Mouse (Mus musculus) megakaryocyte, adult 5-6 weeks (primary cell): ENCODE data around the gene Ifrd2. TPM values are rescaled to one million over a fixed set of nuclear protein-coding genes. Genes with fewer than 3 reads are reported as not detected.
"Not testable (repeated sequence)": the region's sequence is repeated elsewhere in the genome, so short reads cannot be mapped to it uniquely, and the experiment has no call there.

ENCODE experiments used
- ATAC-seq: 2 replicates; pipeline ENCODE4 v1.8.0; 2016; ENCODE audit warnings: mild to moderate bottlenecking, inconsistent platforms; ENCODE audit not compliant: poor library complexity, severe bottlenecking
- total RNA-seq, 2 experiments: library from RNA; stranded (forward) in 1 of 2; stranded (reverse) in 1 of 2; fragments of 153-499, 151-499 nt in 1 of 2; fragments of 221-1000, 200-1000 nt in 1 of 2; gene quantifications; 2 replicates each; pipeline versions ENCODE4 v1.2.3 to v1.2.4; 2015 to 2017

Gene Ifrd2
- total RNA-seq, 2 experiments from 2014 or later: 6.8 to 9.9 TPM

- peak; percentile 25 for ATAC-seq
These were observed 36.1 kb upstream of the Ifrd2 start, which contains the start of gene Rassf1 for GRCm38 (mm10) chr9:107551117-107551889. Gene Rassf1, plus strand, starts transcription at chr9:107551555.

DNA sequence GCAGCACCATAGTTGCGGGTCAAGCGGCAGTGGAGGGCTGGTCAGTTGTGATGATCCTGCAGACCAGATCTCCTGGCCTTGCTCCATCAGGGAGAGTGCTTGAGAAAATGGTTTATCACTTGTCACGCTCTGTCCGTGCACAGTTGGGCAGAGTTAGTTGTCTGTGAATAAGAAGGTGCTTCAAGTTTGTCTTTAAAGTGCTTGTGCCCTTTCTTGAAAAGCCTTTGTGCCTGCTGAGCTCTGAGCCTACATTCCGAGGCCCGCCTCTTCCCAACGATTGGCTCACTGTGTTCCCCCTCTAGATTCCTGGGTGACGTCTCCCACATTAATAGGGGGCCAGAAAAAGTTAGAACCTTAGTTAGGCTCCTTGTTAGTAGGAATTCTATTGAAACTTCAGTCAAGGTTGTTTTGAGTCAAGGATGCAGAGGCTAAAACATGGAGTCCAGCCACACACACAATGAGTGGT lies 35.5 kb upstream of the Ifrd2 start:
- no peak for ATAC-seq

DNA sequence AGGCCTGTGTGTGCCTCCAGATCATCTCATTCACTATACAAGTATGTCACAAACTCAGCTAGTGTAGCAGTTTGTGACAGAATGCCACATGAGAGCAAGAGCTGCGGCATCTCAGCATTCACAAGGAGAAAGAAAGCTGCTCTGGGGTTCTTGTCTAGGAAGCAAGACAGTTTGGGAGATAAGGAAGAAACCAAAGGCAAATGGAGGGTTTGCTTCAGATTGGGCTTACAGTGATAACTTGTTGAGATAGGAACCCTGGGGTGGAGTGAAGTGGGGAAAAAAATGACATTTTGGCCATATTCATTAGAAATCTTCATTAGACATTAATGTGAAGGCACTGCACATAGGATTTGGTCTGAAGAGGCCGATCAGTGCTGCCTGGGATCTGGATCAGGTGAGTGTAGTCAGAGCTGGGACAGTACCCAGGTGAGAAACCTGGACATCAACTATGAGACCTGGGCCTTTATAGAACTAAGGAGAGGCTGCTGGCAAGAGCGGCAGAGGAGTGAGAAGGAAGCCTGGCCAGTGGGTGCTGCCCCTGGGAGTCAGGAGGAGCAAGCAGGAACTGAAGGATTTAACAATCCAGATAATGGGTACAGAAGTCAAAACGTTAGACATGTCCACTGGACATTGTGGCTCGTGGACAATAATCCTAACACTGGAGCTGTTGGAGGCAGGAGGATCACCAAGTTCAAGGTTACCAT lies 34.6 kb upstream of the Ifrd2 start:
- no peak for ATAC-seq

DNA sequence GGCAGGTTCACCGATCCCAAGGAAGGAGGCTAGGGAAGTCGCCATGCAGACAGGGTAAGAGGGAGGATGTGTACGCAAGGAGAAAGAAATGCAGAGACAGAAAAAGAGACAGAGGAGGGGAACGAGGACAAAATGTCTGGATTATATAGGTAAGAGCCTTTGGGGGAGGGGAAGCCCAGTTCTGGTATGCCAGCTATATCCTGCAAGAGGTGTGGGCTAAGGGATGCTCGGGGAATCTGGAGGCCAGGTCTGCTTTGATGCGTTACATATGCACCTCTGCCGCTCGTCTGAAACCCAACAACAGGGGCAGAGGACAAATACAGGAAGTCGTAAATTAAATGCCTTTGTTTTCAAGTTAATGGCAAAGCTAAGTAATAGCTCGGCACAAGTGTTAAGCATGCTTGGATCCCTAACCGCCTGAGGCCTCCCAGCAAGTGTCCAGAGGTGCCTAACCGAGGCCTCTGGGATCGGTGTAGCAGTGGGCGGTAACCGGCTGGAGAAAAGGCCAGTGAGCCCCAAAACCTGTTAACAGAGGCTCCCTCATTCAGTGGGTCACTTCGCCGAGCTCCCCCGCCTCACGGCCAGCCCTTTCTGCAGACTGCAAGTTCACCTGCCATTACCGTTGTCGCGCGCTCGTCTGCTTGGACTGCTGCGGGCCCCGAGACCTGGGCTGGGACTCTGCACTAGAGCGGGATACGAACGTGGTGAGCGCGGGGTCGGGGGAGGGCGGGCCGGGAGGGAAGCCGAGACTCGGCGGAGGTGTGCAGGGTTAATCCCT lies 33.7 kb upstream of the Ifrd2 start:
- ATAC-seq: no peak

DNA sequence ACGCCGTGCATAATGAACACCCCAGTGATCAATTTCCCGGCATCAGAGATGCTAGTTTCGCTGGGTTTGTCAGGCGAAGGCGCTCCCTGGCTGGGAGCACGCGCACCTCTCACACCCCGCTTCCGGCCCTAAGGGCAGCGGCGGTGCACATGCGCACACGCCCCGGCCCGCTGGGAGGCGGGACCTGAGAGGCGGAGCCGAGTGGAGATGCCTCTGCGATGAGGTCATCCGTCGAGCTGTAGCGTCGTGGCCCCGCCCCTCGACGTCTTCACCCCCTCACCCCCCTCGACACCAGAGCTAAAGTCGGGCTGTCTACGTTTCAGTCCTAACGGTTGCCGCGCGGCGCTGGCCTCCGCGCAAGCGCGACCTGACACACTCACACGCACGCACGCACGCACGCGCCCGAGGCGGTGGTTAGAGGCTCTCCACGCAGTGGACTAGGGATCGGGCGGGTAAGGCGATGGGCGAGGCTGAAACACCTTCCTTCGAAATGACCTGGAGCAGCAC lies 33.1 kb upstream of the Ifrd2 start:
- peak; percentile 78 for ATAC-seq

DNA sequence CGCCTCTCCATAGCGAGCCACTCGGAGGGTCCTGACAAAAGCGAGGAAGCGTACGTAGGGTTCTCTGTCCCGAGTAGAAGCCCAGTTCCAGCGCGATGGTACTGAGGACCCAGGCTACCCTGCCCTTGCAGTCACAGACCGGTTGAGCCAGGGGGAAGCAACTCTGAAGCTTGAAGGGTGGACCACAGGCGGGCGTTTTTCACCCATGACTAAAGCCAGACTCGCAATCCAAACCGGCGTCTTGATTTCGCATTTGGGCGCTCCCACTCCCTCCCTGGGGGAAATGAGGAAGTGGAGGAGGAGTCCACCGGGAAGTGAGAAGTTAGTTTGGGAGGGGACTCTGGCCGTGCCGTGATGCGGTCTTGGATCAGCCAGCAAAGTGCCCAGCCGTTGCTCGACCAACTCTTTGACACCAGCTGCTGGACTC lies 32.4 kb upstream of the Ifrd2 start:
- ATAC-seq: peak; percentile 31

GRCm38 (mm10) chr9:107555701-107556100 lies 31.7 kb upstream of the Ifrd2 start:
- ATAC-seq: no peak

- peak; percentile 17; the same call in 1 of the 2 replicates for ATAC-seq
These were observed 31.1 kb upstream of the Ifrd2 start for GRCm38 (mm10) chr9:107556346-107556745.

- ATAC-seq: peak; percentile 98
These were observed 24.3 kb upstream of the Ifrd2 start, which contains the start of gene Tusc2 for GRCm38 (mm10) chr9:107563029-107563581. Gene Tusc2, plus strand, starts transcription at chr9:107563255.

DNA sequence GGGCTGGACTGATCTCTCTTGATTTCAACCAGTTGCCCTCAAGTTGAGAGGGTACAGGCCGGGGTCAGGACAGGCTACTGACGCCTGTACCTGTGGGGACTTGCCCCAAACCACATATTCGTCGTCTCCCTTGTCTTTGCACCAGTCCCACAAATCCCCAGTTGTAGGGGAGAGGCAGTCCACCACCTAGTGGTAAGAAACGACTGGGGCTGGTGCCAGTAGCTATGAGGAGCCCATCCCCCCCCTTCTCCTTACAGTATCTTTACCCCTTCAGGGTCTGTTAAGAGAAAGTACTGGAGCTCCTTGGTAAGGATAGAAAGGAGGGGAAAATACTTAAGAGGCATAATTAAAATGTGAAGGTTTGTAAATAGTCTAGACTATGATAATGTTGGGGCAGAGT lies 21.9 kb upstream of the Ifrd2 start:
- ATAC-seq: not testable (repeated sequence)

DNA sequence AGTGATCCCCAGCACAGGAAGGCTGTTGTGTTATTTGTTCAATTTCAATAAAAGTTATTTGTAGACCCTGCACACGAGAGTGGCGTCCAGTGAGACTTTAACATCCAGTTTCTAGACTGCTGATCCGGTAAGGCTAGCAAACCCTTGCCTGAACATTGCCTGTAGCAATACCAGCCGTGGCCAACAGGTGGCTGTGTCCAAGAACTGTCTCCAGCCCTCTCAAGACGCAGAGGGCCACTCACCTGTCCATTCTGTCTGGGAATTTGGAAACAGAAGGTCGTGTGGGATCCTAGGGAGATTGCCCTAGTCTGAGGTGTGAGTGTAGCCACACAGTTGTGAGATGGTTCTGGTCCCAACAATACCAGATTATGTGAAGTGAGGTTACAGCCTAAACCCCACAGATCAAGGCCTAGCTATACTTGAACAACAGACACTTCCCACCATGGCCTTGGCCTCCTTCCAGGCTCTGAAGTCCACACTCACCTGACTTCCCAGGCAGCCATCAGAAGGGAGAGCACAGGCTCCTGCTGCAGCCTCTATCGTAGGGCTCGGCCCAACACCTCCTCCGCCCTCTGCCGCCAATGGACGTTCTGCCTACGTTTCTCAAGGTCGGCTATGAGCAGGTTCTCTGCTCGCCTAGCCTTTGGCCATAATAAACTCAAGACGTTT lies 21.3 kb upstream of the Ifrd2 start:
- ATAC-seq: peak; percentile 28; the same call in 1 of the 2 replicates

DNA sequence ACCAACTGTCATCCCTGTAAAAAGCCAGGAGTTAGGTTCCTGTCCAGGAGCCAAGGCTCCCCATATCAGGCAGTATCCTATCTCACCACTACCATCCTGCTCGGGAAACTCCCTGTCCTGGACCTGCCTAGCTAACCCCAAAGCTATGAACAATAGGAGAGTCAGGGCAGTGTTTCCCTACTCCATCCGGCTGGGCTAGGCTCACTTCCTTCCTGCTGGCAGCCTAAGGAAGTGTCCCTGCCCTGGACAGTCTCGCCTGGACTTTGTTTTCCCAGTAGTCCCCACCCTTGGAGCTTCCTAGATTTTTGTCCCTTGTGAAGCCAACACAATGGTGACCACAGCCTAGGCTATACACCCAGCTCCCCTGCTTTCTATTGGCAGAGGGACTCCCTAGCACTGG lies 20.6 kb upstream of the Ifrd2 start:
- ATAC-seq: no peak

DNA sequence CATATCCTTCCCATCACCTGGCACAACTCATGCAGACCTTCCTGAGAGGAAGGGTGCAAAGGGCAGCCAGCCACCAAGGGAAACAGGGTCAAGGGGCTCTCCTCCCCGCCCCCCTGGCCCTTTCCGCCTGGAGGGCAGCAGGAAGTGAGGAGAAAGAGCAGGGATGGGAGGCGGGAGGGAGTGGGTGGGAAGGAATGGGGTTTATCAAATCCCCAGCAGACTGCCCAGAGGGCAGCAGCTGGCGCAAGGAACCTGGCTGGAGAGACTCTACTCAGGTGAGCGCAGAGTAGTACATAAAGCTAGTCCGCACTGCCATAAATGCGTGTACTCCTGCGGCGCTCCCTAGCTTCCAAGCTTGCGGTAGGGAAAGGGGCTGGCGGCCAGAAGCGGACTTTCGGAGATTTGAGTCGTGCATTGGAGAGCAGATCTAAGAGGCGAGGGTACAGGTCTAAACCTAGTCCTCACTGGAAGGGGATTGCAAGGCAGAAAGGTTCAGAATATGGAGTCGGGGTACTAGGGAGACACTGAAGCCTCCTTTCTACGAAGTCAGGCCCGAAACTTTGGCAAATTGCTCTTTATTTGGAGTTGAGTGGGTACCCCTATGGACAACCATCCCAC lies 19.6 kb upstream of the Ifrd2 start, which contains the start of gene Hyal2:
Hyal2 (plus strand) TSS at position 244 of the 618 bp plus-strand sequence.
- no peak for ATAC-seq

DNA sequence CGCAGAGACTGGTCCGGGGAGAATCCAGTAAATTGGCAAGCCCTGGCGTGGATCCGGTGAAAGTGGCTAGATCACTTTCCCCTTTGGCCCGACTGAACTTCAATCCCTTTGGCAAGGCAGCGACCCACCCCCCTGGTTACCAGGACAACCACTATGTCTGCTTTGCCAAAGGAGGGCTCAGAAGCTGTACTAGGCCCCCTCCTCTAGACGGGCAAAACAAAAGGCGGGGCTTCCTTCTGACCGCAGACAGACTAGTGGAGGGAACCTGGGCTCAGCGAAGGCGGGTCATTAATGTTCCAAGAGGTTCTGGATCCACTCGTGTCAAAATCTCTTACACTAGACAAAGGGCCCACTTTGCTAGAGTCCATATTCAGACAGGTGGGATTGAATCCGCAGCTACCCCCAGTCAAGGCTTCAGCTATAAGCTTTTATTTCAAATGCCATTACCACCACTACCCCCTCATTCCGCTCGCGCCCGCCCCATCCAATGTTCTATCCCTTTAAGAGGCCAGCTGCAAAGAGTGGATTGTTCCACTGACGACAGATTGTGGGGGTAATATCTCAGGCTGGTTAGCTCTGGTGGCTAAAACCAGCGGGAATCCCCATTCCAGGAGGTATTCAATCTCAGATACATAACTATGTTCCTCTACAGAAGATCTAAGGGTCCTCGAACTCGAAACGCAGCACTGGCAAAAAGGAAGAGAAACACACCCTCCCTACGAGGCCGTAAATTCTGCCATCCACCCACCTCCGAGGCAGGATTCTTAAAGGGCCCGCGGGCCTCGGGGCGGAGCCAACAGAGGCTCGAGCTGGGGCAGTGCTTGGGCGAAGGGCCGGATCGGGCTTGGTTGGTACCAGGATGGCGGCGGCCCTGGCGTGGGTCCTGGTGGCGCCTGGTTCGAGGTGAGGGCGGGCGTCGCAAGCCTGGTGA lies 18.8 kb upstream of the Ifrd2 start:
- peak; percentile 81 for ATAC-seq

DNA sequence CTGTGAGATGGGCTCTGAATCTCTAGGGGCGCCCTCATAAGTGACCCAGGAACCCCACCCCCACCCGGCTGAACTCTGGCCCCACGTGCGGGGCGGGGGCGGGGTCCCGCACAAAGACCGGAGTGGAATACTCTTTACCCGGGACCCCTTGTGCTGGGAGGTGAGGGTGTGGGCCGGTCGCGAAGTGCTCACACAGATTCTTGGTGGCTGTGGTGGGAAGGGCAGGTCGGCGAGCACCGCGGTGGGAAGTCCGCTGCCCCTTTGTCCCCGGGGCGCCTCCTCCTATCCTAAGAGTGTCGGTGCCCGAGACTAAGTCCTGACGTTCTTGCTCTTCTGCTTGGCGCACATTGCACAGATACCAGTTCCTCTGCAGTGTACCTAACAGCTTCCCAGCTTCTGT lies 18.2 kb upstream of the Ifrd2 start:
- ATAC-seq: peak; percentile 20

DNA sequence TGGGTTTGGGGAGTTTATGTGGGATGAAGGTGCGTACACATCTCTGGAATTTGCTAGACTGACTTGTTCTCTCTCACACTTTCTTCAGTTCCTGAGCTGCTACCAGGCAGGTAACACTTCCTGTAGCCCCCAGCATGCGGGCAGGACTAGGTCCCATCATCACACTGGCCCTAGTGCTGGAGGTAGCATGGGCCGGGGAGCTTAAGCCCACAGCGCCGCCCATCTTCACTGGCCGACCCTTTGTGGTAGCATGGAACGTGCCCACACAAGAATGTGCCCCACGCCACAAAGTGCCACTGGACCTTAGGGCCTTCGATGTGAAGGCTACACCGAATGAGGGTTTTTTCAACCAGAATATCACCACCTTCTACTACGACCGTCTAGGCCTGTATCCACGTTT lies 17.4 kb upstream of the Ifrd2 start:
- no peak for ATAC-seq

DNA sequence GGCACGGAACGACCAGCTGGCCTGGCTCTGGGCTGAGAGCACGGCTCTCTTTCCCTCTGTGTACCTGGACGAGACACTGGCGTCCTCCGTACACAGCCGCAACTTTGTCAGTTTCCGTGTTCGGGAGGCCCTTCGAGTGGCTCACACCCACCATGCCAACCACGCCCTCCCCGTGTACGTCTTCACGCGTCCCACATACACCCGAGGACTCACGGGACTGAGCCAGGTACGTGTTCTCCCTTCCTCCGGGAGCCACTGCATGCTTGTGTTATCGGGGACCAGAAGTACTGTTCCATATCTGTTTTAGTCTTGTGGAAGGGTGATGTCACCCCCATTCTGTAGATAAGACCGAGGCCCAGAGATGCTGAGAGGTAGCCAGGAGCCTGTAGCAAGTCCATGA lies 16.6 kb upstream of the Ifrd2 start:
- ATAC-seq: no peak

GRCm38 (mm10) chr9:107571534-107572326 lies 15.7 kb upstream of the Ifrd2 start:
- ATAC-seq: no peak
